Mouse (Mus musculus): ENCODE measurements at regions not wholly inside any gene's neighbourhood (a gene's known extent, or its start where the extent isn't known, plus 50 kb on each side); places are given as distances from the start of the nearest gene placed in this dataset.

GRCm38 (mm10) chr14:100446130-100446529, 161.7 kb upstream of the Klf12 start:
- TF ChIP-seq POLR2A (IDR thresholded peaks at IDR 0.05; ENCODE audit: control insufficient read depth, extremely low read depth, insufficient read depth, low read length, poor library complexity) = no peak
- no peak for TF ChIP-seq CTCF (IDR thresholded peaks at IDR 0.05; ENCODE audit: borderline replicate concordance, control insufficient read depth, extremely low read depth, insufficient read depth, low read length, poor library complexity)
- Histone ChIP-seq H3K36me3 (ENCODE audit: control insufficient read depth, insufficient read depth, low read length) (no peaks in the 10 kb centered on the region), H3K27ac (ENCODE audit: control insufficient read depth, insufficient read depth, low read length) (no peak overlapping the region), H3K4me3 (ENCODE audit: control insufficient read depth, insufficient read depth, low read length) (no peak overlapping the region), H3K27me3 (ENCODE audit: control insufficient read depth, insufficient read depth, low read length) (no peaks in the 10 kb centered on the region), H3K4me1 (replicated peaks; ENCODE audit: control insufficient read depth, insufficient read depth, low read length) (no peaks in the 10 kb centered on the region)
- 88% methylated on average over 1 of the region's 1 CpGs for WGBS
- no peak for DNase-seq

- TF ChIP-seq CTCF (IDR thresholded peaks at IDR 0.05; ENCODE audit: borderline replicate concordance, control insufficient read depth, extremely low read depth, insufficient read depth, low read length, poor library complexity) = no peak
- TF ChIP-seq POLR2A (IDR thresholded peaks at IDR 0.05; ENCODE audit: control insufficient read depth, extremely low read depth, insufficient read depth, low read length, poor library complexity) = no peak
- no peaks in the 10 kb centered on the region for H3K4me1 ChIP-seq (replicated peaks; ENCODE audit: control insufficient read depth, insufficient read depth, low read length)
- no peaks in the 10 kb centered on the region for H3K36me3 ChIP-seq (ENCODE audit: control insufficient read depth, insufficient read depth, low read length)
- H3K27ac ChIP-seq (ENCODE audit: control insufficient read depth, insufficient read depth, low read length) = no peak overlapping the region
- 92% methylated on average over 3 of the region's 3 CpGs for WGBS
- H3K4me3 ChIP-seq (ENCODE audit: control insufficient read depth, insufficient read depth, low read length) = no peak overlapping the region
- DNase-seq = no peak
- H3K27me3 ChIP-seq (ENCODE audit: control insufficient read depth, insufficient read depth, low read length) = no peaks in the 10 kb centered on the region
Measured at GRCm38 (mm10) chr14:100444848-100445247, 160.4 kb upstream of the Klf12 start.

- no peak for TF ChIP-seq POLR2A (IDR thresholded peaks at IDR 0.05; ENCODE audit: control insufficient read depth, extremely low read depth, insufficient read depth, low read length, poor library complexity)
- Histone ChIP-seq H3K27ac (ENCODE audit: control insufficient read depth, insufficient read depth, low read length) (no peak overlapping the region), H3K36me3 (ENCODE audit: control insufficient read depth, insufficient read depth, low read length) (no peaks in the 10 kb centered on the region), H3K4me3 (ENCODE audit: control insufficient read depth, insufficient read depth, low read length) (no peak overlapping the region), H3K27me3 (ENCODE audit: control insufficient read depth, insufficient read depth, low read length) (no peaks in the 10 kb centered on the region), H3K4me1 (replicated peaks; ENCODE audit: control insufficient read depth, insufficient read depth, low read length) (no peaks in the 10 kb centered on the region)
- DNase-seq = no peak
- WGBS = 86% methylated on average over 2 of the region's 2 CpGs
Measured at GRCm38 (mm10) chr14:100444099-100444498, 159.6 kb upstream of the Klf12 start.

GRCm38 (mm10) chr14:100437552-100437951, 153.1 kb upstream of the Klf12 start:
- TF ChIP-seq POLR2A (IDR thresholded peaks at IDR 0.05; ENCODE audit: control insufficient read depth, extremely low read depth, insufficient read depth, low read length, poor library complexity) = no peak
- TF ChIP-seq CTCF (IDR thresholded peaks at IDR 0.05; ENCODE audit: borderline replicate concordance, control insufficient read depth, extremely low read depth, insufficient read depth, low read length, poor library complexity) = no peak
- H3K4me3 ChIP-seq (ENCODE audit: control insufficient read depth, insufficient read depth, low read length) = no peak overlapping the region
- WGBS = 96% methylated on average over 1 of the region's 1 CpGs
- no peak overlapping the region for H3K27ac ChIP-seq (ENCODE audit: control insufficient read depth, insufficient read depth, low read length)
- no peaks in the 10 kb centered on the region for H3K36me3 ChIP-seq (ENCODE audit: control insufficient read depth, insufficient read depth, low read length)
- no peaks in the 10 kb centered on the region for H3K27me3 ChIP-seq (ENCODE audit: control insufficient read depth, insufficient read depth, low read length)
- DNase-seq = no peak
- no peaks in the 10 kb centered on the region for H3K4me1 ChIP-seq (replicated peaks; ENCODE audit: control insufficient read depth, insufficient read depth, low read length)

GRCm38 (mm10) chr14:100429662-100430061, 145.2 kb upstream of the Klf12 start:
- TF ChIP-seq POLR2A (IDR thresholded peaks at IDR 0.05; ENCODE audit: control insufficient read depth, extremely low read depth, insufficient read depth, low read length, poor library complexity) (no peak), CTCF (IDR thresholded peaks at IDR 0.05; ENCODE audit: borderline replicate concordance, control insufficient read depth, extremely low read depth, insufficient read depth, low read length, poor library complexity) (no peak)
- Histone ChIP-seq H3K27me3 (ENCODE audit: control insufficient read depth, insufficient read depth, low read length) (no peaks in the 10 kb centered on the region), H3K4me3 (ENCODE audit: control insufficient read depth, insufficient read depth, low read length) (no peak overlapping the region), H3K27ac (ENCODE audit: control insufficient read depth, insufficient read depth, low read length) (no peak overlapping the region), H3K4me1 (replicated peaks; ENCODE audit: control insufficient read depth, insufficient read depth, low read length) (no peaks in the 10 kb centered on the region), H3K36me3 (ENCODE audit: control insufficient read depth, insufficient read depth, low read length) (no peaks in the 10 kb centered on the region)
- 95% methylated on average over 4 of the region's 4 CpGs for WGBS
- no peak for DNase-seq

GRCm38 (mm10) chr14:100426399-100426798, 141.9 kb upstream of the Klf12 start:
- Histone ChIP-seq H3K27ac (ENCODE audit: control insufficient read depth, insufficient read depth, low read length) (no peak overlapping the region), H3K27me3 (ENCODE audit: control insufficient read depth, insufficient read depth, low read length) (no peaks in the 10 kb centered on the region), H3K4me3 (ENCODE audit: control insufficient read depth, insufficient read depth, low read length) (no peak overlapping the region), H3K36me3 (ENCODE audit: control insufficient read depth, insufficient read depth, low read length) (no peaks in the 10 kb centered on the region), H3K4me1 (replicated peaks; ENCODE audit: control insufficient read depth, insufficient read depth, low read length) (no peaks in the 10 kb centered on the region)
- no peak for TF ChIP-seq POLR2A (IDR thresholded peaks at IDR 0.05; ENCODE audit: control insufficient read depth, extremely low read depth, insufficient read depth, low read length, poor library complexity)
- no peak for TF ChIP-seq CTCF (IDR thresholded peaks at IDR 0.05; ENCODE audit: borderline replicate concordance, control insufficient read depth, extremely low read depth, insufficient read depth, low read length, poor library complexity)
- 94% methylated on average over 7 of the region's 7 CpGs for WGBS
- no peak for DNase-seq

DNA sequence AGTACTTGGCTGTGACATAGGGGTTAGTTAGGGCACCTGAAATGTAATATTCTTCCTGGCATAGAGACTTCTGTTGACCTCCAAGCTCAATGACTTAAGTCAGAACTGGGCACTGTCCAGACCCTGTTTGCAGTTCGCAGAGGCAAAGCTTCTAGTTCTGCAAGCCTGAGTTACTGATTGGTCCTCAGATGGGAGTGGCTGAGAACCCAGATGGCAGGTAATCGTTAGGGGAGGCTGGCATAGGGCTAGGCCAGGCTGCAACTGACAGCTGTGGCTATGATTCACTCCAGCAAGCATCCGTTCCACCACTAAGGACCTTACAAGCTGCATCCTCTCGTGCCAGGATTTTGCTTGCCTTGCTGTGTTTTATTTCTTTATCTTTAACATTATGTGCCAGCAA, 139.3 kb upstream of the Klf12 start:
- H3K36me3 ChIP-seq (ENCODE audit: control insufficient read depth, insufficient read depth, low read length) = no peaks in the 10 kb centered on the region
- H3K4me1 ChIP-seq (replicated peaks; ENCODE audit: control insufficient read depth, insufficient read depth, low read length) = no peaks in the 10 kb centered on the region
- WGBS = 76% methylated on average over 4 of the region's 4 CpGs
- no peak overlapping the region for H3K4me3 ChIP-seq (ENCODE audit: control insufficient read depth, insufficient read depth, low read length)
- no peak for DNase-seq
- H3K27ac ChIP-seq (ENCODE audit: control insufficient read depth, insufficient read depth, low read length) = no peak overlapping the region
- TF ChIP-seq CTCF (IDR thresholded peaks at IDR 0.05; ENCODE audit: borderline replicate concordance, control insufficient read depth, extremely low read depth, insufficient read depth, low read length, poor library complexity) (no peak), POLR2A (IDR thresholded peaks at IDR 0.05; ENCODE audit: control insufficient read depth, extremely low read depth, insufficient read depth, low read length, poor library complexity) (no peak)
- no peaks in the 10 kb centered on the region for H3K27me3 ChIP-seq (ENCODE audit: control insufficient read depth, insufficient read depth, low read length)
